Mouse (Mus musculus): ENCODE data around the gene Arhgap5.

DNA sequence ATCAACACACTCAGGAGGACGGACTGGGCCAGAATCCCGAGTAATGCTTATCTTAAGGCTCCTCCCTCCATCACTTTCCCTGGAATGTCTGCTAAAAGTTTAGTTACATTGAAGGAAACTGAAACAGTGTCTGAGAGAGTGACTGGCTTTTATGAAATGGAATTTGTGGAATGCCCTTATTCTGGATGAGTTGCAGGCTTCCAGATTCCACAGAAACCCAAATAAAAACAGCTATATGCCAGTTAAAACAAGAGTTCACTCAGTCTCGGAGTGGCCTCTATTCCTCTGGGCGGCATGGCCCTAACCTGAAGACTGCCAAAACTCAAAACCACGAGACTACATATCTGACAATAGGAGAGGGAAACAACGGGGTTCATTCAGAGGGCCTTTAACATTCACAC lies 10.5 kb upstream of the Arhgap5 start:
- TF ChIP-seq CTCF (IDR thresholded peaks at IDR 0.05; ENCODE audit: low read depth, low read length) (no peak), EP300 (IDR thresholded peaks at IDR 0.05; ENCODE audit: insufficient read depth, low read depth, low read length) (no peak), POLR2A (IDR thresholded peaks at IDR 0.05; ENCODE audit: insufficient read depth, low read length) (no peak)
